Mouse (Mus musculus) liver, postnatal 0 days (tissue): Measurements from ENCODE around the gene Cdhr1.

ENCODE experiments used
- CTCF ChIP-seq: sonication (generic); IDR thresholded peaks from 2 replicates; pipeline ENCODE4 v1.5.1; 2016; ENCODE audit warnings: antibody characterized with exemption, low read depth
- EP300 ChIP-seq: IDR thresholded peaks from 2 replicates; pipeline ENCODE4 v1.6.1; 2016; ENCODE audit warnings: antibody characterized with exemption, low read depth, mild to moderate bottlenecking

- TF ChIP-seq EP300 = no peak
- TF ChIP-seq CTCF = no peak
Measured at GRCm38 (mm10) chr14:37097956-37098530, at the start of gene Cdhr1.
